Mouse (Mus musculus) embryo, embryonic 11.5 days (tissue): ENCODE data around the gene Atg9a.

Experiments used
- DNase-seq: peaks from one replicate; pipeline ENCODE4 v3.0.0-alpha.2; 2012; ENCODE audit warnings: low read depth, low spot score

The Atg9a gene

DNA sequence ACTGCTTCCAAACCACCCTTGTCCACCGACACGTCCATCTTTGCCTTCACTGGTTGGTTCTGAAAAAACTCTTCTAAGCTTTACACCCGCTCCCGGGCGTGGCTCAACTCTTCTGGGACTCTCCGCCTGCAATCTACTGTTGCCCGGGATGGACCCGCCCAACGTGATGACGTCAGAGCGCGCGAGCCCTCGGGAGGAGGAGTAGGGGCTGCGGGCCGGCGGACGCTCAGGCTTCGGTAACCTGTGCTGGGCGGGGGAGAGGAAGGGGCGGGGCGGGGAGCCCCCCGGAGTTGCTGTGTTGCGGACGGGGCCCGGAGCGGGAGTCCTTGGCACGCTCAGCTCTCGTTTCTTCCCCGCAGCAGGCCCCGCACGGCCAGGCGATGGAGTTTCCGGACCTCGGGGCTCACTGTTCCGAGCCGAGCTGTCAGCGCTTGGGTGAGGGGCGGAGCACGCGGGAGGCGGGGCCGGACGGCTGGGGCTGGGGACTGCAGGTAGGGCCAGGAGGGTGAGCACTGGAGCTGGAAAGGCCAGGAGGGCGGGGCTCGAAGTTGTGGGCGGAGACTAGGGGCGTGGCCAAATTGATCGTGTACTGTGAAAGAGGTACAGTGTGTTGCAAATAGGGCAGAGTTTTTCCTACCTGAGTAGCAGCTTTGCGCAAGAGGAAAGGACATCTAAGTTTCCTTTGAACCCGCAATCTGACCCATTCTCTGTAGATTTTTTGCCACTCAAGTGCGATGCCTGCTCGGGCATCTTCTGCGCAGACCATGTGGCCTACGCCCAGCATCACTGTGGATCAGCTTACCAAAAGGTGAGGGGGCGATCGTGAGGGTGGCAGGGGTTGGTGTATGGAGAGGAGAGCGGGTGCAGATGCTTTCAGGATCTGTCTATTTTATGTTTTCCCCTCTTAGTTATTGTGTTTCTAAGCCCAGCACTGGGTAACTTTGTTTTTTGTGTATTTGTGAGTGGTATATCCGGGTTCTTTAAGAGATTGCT lies 23.2 kb downstream of the Atg9a start, which contains the start of gene Zfand2b:
Gene Zfand2b (plus strand): TSS at position 175 of the 993 bp plus-strand sequence.
- peak; percentile 97 for DNase-seq

DNA sequence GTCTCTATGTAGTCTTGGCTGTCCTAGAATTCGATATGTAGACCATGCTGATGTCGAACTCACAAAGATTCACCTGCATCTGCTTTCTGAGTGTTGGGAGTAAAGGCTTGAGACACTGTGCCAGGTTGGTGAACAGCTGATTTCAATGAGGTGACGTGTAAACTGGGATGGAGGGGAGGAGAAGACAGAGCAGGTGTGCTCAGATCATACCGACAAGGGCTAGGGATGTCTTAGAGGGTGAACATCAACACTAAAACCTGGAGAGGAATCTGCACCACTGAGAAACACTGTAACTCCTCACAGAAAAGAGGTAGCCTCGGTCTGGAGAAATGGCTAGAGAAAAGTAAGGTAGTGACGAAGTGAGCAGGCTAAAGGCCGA lies 23.9 kb downstream of the Atg9a start:
- DNase-seq: no peak

DNA sequence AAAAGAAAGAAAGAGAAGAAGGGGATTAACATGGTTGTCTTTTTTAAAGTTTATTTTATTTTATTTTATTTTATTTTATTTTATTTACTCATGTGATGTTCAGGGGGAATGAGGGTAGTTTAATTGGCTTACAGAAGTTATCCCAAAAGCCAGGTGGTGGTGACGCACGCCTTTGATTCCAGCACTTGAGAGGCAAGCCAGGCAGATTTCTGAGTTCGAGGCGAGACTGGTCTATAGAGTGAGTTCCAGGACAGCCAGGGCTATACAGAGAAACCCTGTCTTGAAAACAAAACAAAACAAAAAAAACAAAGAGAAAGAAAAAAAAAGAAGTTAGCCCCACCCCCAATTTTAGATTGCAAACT lies 31.8 kb downstream of the Atg9a start:
- no peak for DNase-seq

DNA sequence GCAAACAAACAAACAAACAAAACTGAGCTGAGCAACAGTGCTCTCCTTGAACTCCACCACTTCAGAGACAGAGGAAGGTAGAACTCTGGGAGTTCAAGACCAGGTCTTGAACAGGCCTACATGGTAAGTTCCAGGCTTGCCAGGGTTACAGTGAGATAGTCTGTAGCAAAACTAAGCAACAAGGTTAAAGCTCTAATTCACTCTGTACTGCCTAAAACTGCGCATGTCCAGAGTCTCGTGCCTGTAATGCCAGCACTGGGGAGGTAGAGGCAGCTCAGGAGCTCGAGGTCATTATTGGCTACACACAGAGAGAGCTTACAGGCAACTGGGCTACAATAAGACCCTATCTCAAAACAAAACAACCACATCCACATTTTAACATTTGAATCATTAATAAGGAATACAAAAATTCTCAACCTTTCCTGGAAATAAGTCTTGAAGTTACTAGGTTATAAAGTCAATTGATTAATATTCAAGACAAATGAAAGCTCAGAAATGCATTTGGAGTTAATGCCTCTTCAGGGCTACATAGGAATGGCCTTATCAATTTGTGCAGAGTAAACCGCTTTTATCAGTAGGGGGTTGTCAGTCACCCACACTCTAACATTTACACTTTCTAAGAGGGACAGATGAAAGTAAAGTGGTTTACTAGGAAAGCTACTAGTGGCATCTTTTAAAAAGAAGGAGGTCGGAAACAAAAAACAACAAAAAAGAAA lies 32.3 kb downstream of the Atg9a start:
- no peak for DNase-seq

DNA sequence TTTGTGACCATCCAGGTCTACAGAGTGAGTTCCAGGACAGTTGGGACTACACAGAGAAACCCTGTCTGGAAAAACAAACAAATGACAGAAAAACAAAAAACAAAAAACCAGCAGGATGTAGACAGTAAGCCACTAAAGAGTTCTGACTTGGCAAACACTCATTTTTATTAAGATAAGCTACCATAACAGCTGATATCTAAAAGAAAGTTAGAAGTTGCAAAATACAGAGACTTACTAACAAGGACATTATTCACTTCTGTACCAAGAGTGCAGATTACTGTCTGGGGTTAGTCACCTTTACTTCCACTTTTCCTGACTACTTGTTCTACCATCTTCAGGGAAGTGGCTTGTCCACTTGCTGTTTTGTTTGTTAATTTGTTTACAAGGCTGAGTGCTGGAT lies 33.0 kb downstream of the Atg9a start:
- no peak for DNase-seq

DNA sequence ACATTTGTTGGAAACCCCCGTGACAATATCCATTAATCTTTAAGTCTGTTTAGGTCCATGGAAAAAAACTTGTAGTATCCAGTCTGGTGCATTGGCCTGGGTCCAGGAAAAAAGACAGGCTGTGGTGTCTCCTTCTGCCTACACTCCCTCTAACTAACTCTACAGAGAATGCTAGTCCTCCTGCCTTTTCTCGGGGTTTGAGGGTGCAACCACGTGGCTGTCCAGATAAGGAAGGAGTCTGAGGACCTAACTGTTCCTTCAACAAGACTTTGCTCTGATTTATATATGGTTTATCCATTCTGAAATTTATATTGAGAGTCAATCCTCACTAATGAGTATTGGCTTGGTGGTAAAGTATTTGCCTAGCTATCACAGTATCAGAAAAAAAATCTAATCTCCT lies 36.2 kb downstream of the Atg9a start:
- no peak for DNase-seq

DNA sequence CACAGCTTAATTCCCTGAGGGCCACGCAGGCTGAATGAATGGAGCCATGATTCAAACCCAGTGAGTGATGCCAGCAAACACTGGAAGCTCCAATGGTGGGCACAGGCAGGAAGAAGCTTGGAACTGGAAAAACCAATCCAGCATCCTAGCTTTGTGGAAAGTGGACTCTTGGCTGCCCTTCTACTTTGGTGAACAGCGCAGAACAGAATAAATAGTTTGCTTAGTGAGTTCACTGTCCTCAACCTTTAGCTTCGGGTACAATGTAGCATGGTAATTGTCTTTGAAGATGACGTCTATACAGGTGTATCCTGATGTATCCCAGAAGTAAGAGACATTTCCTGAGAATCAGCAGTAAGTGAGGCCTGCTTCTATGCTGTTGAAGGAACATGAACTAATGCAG lies 43.3 kb downstream of the Atg9a start:
- no peak for DNase-seq

DNA sequence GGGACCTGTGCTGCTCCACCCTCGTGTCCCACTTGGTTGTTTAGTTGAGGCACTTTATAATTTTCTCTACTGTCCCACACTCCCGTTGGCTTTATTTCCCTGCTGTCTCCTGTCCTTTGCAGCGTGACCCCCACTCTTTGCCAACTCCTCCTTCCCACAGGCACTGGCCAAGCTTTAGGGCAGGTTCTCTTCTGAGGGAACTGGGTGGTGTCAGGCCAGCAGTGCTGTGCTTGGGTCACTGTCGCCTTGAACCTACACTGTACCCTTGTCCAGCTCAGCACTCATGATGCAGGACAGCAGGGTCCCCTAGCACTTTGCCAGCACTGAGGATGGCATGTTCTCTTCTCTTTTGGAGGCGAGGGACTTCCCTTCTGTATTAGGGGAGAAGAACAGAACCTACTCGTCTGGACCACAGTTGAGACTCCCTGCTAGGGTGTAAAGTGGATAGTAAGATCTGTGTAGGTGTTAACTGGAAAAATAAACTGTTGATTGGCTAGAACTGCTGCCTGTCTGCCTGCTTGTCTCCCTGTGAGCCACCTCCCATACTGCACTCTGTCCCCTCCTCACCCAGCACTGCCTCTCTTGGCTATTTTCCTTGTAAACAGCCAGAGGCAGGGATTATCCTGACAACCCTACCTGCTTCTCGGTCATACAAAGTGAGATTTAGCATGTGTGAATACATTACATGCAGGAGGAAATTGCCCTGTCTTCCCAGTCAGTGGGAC lies 44.4 kb downstream of the Atg9a start:
- no peak for DNase-seq

DNA sequence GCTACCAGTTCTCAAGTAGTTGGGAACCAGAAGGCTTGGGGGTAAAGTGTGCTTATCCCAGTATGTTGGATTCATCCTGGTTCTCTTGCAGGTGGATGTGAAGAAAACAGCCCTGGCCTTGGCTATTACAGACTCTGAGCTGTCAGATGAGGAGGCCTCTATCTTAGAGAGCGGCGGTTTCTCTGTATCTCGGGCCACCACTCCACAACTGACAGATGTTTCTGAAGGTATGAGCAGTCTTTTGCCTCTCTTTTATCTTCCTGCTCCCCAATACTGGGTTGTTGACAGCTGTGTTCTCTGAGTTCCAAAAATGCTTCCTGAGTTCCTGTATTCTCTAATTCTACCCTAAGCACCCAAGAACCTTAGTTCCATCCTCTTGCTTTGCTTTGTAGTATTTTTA lies 46.4 kb downstream of the Atg9a start:
- no peak for DNase-seq

DNA sequence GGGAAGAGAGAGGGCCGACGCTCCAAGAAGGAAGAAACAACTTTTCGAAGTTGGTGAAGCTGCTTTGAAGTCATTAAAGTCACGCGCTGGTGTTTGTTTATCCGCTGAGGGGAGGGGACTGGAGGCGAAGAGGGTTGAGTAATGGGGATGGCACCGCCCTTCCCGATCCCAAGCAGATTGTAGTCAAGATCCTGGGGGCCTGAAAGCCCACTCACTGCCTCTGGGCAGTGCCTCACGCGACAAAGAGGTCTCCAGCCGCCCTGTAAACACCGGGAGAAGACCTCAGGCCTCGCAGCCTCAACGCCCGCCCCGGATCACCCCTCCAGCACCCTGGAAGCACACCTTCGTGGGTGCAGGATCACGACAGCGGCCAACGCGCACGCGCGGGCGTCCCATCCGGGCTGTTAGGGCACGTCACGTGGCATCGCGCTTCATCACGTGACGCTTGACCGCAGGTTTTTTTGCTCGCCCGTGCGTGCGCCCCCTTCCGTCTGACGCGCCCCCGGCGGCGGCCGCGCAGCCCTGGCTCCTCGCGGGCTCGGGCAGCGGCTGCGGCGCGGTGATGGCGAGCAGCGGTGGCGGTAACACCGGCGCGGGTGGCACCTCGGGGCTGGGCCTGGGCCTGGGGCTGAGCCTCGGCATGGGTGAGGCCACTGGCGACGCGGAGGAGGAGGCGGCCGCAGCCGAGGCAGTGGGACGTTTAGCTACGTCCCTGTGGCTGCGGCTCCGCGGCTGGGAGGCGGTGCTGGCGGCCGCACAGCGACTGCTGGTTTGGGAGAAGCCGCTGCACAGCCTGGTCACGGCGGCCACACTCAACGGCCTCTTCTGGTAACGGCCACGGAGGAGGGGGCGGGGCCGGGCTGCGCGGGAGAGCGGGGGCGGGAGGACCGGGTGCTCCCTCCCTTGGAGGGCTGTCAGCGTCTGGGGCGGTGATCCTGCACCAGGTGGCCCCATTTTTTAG lies 49.4 kb downstream of the Atg9a start, which contains the start of the genes Cnppd1 and Retreg2:
Gene Cnppd1 (minus strand): TSS at position 411 of the 961 bp plus-strand sequence.
Gene Retreg2 (plus strand): TSS at position 478 of the 961 bp plus-strand sequence.
- peak; percentile 92 for DNase-seq

DNA sequence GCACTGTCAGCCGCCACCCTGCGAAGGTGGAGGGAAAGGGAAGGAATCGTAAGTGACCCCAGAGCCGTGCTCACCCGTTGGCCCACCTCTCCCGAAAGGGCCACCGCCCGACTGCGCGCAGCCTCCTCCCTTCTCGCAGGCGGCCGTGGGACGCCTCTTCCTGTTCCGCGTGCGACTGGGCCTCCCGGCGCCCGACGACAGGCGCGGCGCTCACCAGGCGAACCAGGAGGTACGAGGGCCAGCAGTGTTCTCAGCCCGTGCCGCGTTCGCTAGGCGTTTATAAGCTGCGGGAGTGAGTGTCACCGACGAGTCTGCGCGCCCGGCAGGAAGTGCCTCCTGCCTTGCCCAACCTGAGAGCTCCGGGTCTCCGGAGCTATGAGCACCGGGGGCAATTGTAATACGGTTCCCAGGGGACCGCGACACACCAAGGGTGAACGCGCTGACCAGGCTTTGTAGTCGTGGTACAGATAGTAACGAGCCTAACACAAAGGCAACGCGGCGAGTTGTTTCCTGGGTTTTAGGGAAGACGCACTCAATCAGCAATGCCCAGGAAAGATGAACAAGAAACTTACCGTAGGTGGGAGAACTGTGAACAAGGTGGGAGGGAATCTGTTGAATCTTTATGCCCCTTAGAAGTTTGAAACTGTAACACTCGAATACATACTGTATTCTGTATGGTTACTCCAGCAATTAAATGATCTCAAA lies 50.4 kb downstream of the Atg9a start:
- no peak for DNase-seq

DNA sequence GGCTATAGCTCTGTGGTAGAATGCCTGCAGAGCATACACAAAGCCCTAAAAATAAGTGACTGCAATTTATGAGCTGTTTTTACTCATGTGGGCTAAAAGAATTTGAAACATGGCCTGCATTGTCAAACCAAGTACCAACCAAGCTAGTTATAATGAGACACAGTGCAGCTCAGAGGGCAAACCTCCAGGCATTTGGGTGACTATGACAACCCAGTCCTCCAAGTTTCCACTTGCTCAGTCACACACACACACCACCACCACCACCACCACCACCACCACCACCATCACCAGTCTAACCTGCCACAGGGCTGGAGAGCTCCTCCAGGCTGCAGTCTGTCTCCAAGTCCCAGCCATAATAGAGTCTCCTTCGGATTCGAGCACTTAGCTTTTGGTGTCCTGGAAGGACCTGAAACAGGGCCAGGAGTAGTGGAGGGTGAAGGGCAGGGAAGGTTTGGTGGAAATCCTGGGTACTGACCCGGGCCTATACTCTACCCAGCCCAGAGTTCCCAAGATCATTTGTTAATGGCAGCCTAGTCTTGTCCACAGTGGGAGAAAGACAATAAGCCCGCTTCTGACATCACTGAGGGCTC lies 51.3 kb downstream of the Atg9a start:
- no peak for DNase-seq

DNA sequence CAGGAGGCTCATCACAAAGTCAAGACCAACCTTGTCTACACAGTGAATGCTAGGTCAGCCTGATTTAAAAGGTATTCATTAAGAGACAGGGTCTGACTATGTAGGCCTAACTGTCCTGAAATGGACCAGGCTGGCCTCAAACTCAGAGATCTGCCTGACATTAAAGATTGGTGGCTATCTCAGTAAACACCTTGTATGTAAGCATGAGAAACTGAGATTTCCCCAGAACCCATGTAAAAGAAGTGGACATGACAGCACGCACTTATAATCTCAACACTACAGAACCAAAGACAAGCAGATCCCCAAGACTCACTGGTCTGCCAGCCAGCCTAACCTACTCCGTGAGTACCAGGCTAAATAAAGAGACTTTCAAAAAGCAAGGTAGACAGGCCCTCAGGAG lies 53.5 kb downstream of the Atg9a start:
- no peak for DNase-seq

DNA sequence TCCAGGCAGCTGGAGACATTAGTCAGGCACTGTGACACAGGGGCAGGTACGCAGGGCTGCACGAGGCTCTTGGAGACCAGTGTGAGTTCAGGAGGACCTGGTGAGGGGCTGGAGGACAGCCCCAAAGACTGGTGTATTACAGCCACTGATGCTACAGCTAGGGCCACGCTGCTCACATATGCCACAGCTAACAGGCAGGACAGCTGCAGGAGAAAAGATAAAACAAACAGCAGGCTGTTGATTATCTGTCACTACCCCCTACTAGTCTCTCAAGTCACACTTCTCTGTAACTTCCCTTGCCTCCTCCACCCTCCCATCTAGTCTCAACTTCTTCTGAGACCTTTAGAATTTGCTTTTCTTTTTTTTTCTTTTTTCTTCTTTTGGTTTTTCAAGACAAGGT lies 55.3 kb downstream of the Atg9a start:
- no peak for DNase-seq

DNA sequence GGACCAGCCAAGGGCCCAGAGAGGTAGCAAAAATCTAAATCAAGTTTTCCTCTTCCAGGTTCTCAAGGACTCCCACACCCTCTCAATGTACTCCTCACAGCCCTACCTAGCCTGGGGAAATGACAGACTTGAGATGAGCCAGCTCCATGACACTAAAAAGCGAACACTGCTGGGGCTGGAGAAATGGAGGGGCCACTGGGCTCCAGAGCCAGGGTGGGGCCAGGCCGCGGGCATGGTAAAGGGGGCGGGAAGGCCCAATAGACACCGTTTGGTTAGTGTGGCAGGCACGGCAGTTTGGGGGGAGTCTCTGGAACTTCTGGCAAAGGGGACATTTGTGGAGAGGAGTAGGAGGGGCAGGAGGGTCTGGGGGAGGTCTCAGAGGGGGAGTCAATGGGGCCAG lies 55.7 kb downstream of the Atg9a start:
- no peak for DNase-seq

DNA sequence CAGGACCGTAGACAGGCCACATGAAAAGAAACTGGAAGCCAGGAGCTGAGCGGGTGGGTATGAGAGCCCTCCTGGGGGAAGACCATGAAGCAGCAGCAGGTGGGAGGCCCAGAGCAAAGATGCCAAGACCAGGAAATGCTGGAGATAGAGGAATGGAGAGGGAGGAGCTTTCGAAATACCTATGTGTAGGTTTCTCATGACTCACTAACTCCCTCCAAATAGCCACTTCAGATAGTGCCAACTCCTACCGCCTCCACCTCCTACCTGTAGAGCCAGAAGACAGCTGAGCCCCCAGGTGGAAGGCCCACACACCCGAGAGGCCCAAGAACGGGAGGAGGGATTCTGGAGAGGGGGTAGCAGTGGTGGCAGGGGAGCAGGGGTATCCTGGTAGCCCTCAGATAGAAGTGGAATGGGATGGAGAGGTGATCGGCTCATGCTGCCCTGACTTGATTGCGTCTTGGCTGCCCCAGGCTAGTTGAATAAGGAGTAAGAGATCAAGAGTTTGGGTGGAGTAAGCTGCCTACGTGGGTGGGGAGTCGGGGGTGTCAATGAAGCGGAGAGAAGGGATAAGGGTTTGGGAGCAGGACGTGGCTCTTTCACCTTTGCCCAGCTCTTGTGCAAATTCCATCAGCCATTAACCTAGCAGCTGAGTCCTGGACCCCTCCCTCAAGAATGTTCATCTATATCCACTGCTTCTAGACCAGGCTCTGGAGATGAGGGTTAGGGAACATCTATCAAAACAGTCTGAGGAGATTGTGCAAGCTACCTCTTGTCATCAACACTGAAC lies 58.4 kb downstream of the Atg9a start, which contains the start of gene Slc23a3:
Gene Slc23a3 (minus strand): TSS at position 470 of the 787 bp plus-strand sequence.
- DNase-seq: no peak
